Mouse (Mus musculus) lung, adult 2 months (tissue): ENCODE data around the gene Afap1.

Experiments used
- CTCF ChIP-seq: fragments of 200-500 bp; IDR thresholded peaks from 2 replicates; pipeline ENCODE4 v1.5.1; 2011; ENCODE audit warnings: mild to moderate bottlenecking, low read length, control low read depth; ENCODE audit not compliant: insufficient read depth
- POLR2A ChIP-seq: fragments of 200-500 bp; IDR thresholded peaks from 2 replicates; pipeline ENCODE4 v1.6.1; 2011; ENCODE audit warnings: low read depth, mild to moderate bottlenecking, control low read depth, low read length, borderline replicate concordance; ENCODE audit errors: extremely low read depth

- TF ChIP-seq CTCF (no peak), POLR2A (no peak)
Measured at GRCm38 (mm10) chr5:35905283-35905682, 12.2 kb downstream of the Afap1 start.
